Comparison of ENCODE assay signal across 9 mouse cellular contexts in genomic region chr14:52014271-52014760, GRCm38 (mm10). TPM values are rescaled to one million over a fixed set of nuclear protein-coding genes. Genes with fewer than 3 reads are reported as not detected.
DNase-seq lines count a peak whose midpoint lies in the region; ATAC-seq and TF ChIP-seq lines count a peak whose summit lies in the region.
"Had no signal": no experiment of that assay in that cellular context is flagged by ENCODE, and none has a peak within 500 bp of the region (broad histone marks: within the 10 kb centered on the region; RNA-seq: fewer than 3 reads in every experiment).

No protein-coding gene starts in this region.

- peak; percentile 38 for ATAC-seq in heart, embryonic 13.5 days (ENCODE audit: extremely low read depth, insufficient number of reproducible peaks, low FRiP score, low TSS enrichment)
- peak; percentile 10 for ATAC-seq in hindbrain, embryonic 11.5 days (ENCODE audit: low FRiP score)
- ATAC-seq in midbrain, embryonic 12.5 days (ENCODE audit: low FRiP score, low read depth) = peak; percentile 9

- no peaks in the 10 kb centered on the region for H3K9me3 ChIP-seq in heart, embryonic 13.5 days
- H3K9me3 ChIP-seq in hindbrain, embryonic 11.5 days (ENCODE audit: control insufficient read depth, low read length) = no peaks in the 10 kb centered on the region
- no peaks in the 10 kb centered on the region for H3K9me3 ChIP-seq in midbrain, embryonic 12.5 days

- peak overlapping the region; percentile 74 for H3K4me3 ChIP-seq in heart, embryonic 13.5 days
- peak overlapping the region; percentile 84 for H3K4me3 ChIP-seq in hindbrain, embryonic 11.5 days (ENCODE audit: low read depth, low read length)
- H3K4me3 ChIP-seq in midbrain, embryonic 12.5 days = peak overlapping the region; percentile 77

- WGBS in heart, embryonic 13.5 days = 0% methylated on average over 1 of the region's 80 CpGs
- WGBS in hindbrain, embryonic 11.5 days = no CpG with 5 or more reads among the region's 80 CpGs
- WGBS in midbrain, embryonic 12.5 days = 0% methylated on average over 6 of the region's 80 CpGs

- peak overlapping the region; percentile 89 for H3K4me2 ChIP-seq in heart, embryonic 13.5 days
- H3K4me2 ChIP-seq in hindbrain, embryonic 11.5 days (replicated peaks; ENCODE audit: low read depth, low read length) = peak overlapping the region; percentile 71
- H3K4me2 ChIP-seq in midbrain, embryonic 12.5 days (replicated peaks) = peak overlapping the region; percentile 79

- H3K27me3 ChIP-seq in heart, embryonic 13.5 days (replicated peaks) = no peaks in the 10 kb centered on the region
- H3K27me3 ChIP-seq in hindbrain, embryonic 11.5 days (ENCODE audit: control insufficient read depth, insufficient read depth, low read length) = no peaks in the 10 kb centered on the region
- no peaks in the 10 kb centered on the region for H3K27me3 ChIP-seq in midbrain, embryonic 12.5 days

- peaks cover 4% of the 10 kb centered on the region for H3K36me3 ChIP-seq in heart, embryonic 13.5 days
- H3K36me3 ChIP-seq in hindbrain, embryonic 11.5 days (ENCODE audit: control insufficient read depth, insufficient read depth, low read length) = no peaks in the 10 kb centered on the region
- peaks cover 1% of the 10 kb centered on the region for H3K36me3 ChIP-seq in midbrain, embryonic 12.5 days

- no peak for TF ChIP-seq CTCF in brain, embryonic 14.5 days (IDR thresholded peaks at IDR 0.05; ENCODE audit: borderline replicate concordance, extremely low read depth, insufficient read depth, insufficient read length)

- peaks cover 82% of the 10 kb centered on the region for H3K4me1 ChIP-seq in heart, embryonic 13.5 days
- peaks cover 27% of the 10 kb centered on the region for H3K4me1 ChIP-seq in hindbrain, embryonic 11.5 days (replicated peaks; ENCODE audit: control insufficient read depth, insufficient read depth, low read length)
- H3K4me1 ChIP-seq in midbrain, embryonic 12.5 days = peaks cover 76% of the 10 kb centered on the region

- peak overlapping the region; percentile 98 for H3K27ac ChIP-seq in heart, embryonic 13.5 days (replicated peaks)
- peak overlapping the region; percentile 100 for H3K27ac ChIP-seq in hindbrain, embryonic 11.5 days (ENCODE audit: low read depth, low read length)
- H3K27ac ChIP-seq in midbrain, embryonic 12.5 days (replicated peaks) = peak overlapping the region; percentile 100

- DNase-seq in heart, adult 9 months (ENCODE audit: low spot score in 2 of 2) = no peak
- DNase-seq in brain, embryonic 14.5 days (ENCODE audit: low read depth) = no peak
- DNase-seq in hindbrain, embryonic 11.5 days (ENCODE audit: low spot score) = no peak
- DNase-seq in urinary bladder, postnatal 10 days (ENCODE audit: low spot score) = no peak
- no peak for DNase-seq in adrenal gland, adult 2 months
- no peak for DNase-seq in frontal cortex, postnatal 25 days (ENCODE audit: low spot score in 2 of 2)

- peak overlapping the region; percentile 94 for H3K9ac ChIP-seq in heart, embryonic 13.5 days
- H3K9ac ChIP-seq in hindbrain, embryonic 11.5 days (ENCODE audit: low read depth, low read length) = peak overlapping the region; percentile 98
- H3K9ac ChIP-seq in midbrain, embryonic 12.5 days (replicated peaks) = peak overlapping the region; percentile 99

- TF ChIP-seq POLR2A in brain, embryonic 14.5 days (IDR thresholded peaks at IDR 0.05; ENCODE audit: borderline replicate concordance, extremely low read depth, insufficient read depth, insufficient read length, poor library complexity, severe bottlenecking) = peak; percentile 31; the same call in 1 of the 2 replicates

RNA-seq across cellular contexts. Expression of gene Tmem253, which starts 1.1 kb away (rescaled TPM):
- 0.43 and 1.1 TPM in 2 replicates for polyA plus RNA-seq in heart, embryonic 13.5 days (2015; fragmentation: Nextera tagmentation; extraction: Ambion mirVana)
- polyA plus RNA-seq in brain, embryonic 14.5 days (2012; rRNA removed) = 1.9 and 3.6 TPM in 2 replicates
- 0.50 and 1.6 TPM in 2 replicates for polyA plus RNA-seq in hindbrain, embryonic 11.5 days (2014; fragmentation: Nextera tagmentation; extraction: Ambion mirVana)
- 1.0 and 2.1 TPM in 2 replicates for polyA plus RNA-seq in midbrain, embryonic 12.5 days (2016; fragmentation: Nextera tagmentation; extraction: Ambion mirVana)
- 1 to 10 TPM; 1.6 to 2.1 TPM for total RNA-seq in adrenal gland, adult 2 months (2021)
- polyA plus RNA-seq in adrenal gland, adult 2 months (2012; rRNA removed) = 0.36 and 0.83 TPM in 2 replicates

RNA-seq across cellular contexts. Expression of gene Zfp219, which starts 6.2 kb away (rescaled TPM):
- 14.5 and 15.6 TPM in 2 replicates for polyA plus RNA-seq in heart, embryonic 13.5 days (2015; fragmentation: Nextera tagmentation; extraction: Ambion mirVana)
- polyA plus RNA-seq in brain, embryonic 14.5 days (2012; rRNA removed) = 177 and 242 TPM in 2 replicates
- 55.3 and 67.1 TPM in 2 replicates for polyA plus RNA-seq in hindbrain, embryonic 11.5 days (2014; fragmentation: Nextera tagmentation; extraction: Ambion mirVana)
- polyA plus RNA-seq in midbrain, embryonic 12.5 days (2016; fragmentation: Nextera tagmentation; extraction: Ambion mirVana) = 111 and 112 TPM in 2 replicates
- 10 to 100 TPM; 40.7 to 52.9 TPM for total RNA-seq in adrenal gland, adult 2 months (2021)
- 133 and 156 TPM in 2 replicates for polyA plus RNA-seq in adrenal gland, adult 2 months (2012; rRNA removed)

RNA-seq across cellular contexts. Expression of gene Olfr221, which starts 27.9 kb away (rescaled TPM):
- polyA plus RNA-seq in heart, embryonic 13.5 days (2015; fragmentation: Nextera tagmentation; extraction: Ambion mirVana) = not detected in 2 replicates
- not detected in 2 replicates for polyA plus RNA-seq in brain, embryonic 14.5 days (2012; rRNA removed)
- not detected in 2 replicates for polyA plus RNA-seq in hindbrain, embryonic 11.5 days (2014; fragmentation: Nextera tagmentation; extraction: Ambion mirVana)
- not detected in 2 replicates for polyA plus RNA-seq in midbrain, embryonic 12.5 days (2016; fragmentation: Nextera tagmentation; extraction: Ambion mirVana)
- not detected for total RNA-seq in adrenal gland, adult 2 months (2021)
- not detected in 2 replicates for polyA plus RNA-seq in adrenal gland, adult 2 months (2012; rRNA removed)
- polyA plus RNA-seq: gonadal fat pad, adult 2 months had no signal

RNA-seq across cellular contexts. Expression of gene Arhgef40, which starts 29.8 kb away (rescaled TPM):
- polyA plus RNA-seq in heart, embryonic 13.5 days (2015; fragmentation: Nextera tagmentation; extraction: Ambion mirVana) = 63.9 and 69.5 TPM in 2 replicates
- polyA plus RNA-seq in brain, embryonic 14.5 days (2012; rRNA removed) = 100 and 106 TPM in 2 replicates
- 58.5 and 58.8 TPM in 2 replicates for polyA plus RNA-seq in hindbrain, embryonic 11.5 days (2014; fragmentation: Nextera tagmentation; extraction: Ambion mirVana)
- polyA plus RNA-seq in midbrain, embryonic 12.5 days (2016; fragmentation: Nextera tagmentation; extraction: Ambion mirVana) = 116 and 122 TPM in 2 replicates
- total RNA-seq in adrenal gland, adult 2 months (2021) = 10 to 100 TPM; 39.7 to 56.9 TPM
- 97.8 and 107 TPM in 2 replicates for polyA plus RNA-seq in adrenal gland, adult 2 months (2012; rRNA removed)
